Mouse (Mus musculus) midbrain, postnatal 0 days (tissue): ENCODE measurements around the gene Ptprd. TPM values are rescaled to one million over a fixed set of nuclear protein-coding genes. Genes with fewer than 3 reads are reported as not detected.

ENCODE experiments used
- ATAC-seq: fragments of 200-750 bp; cut with Nextera tagmentation; 2 replicates; pipeline ENCODE4 v1.8.0; 2017; ENCODE audit warnings: moderate number of reproducible peaks, mild to moderate bottlenecking, moderate TSS enrichment, moderate library complexity; ENCODE audit not compliant: low FRiP score
- DNase-seq: peaks from one replicate; pipeline ENCODE4 v3.0.0-alpha.2; 2015; ENCODE audit warnings: low spot score
- H3K27ac ChIP-seq: fragments of 300-500 bp; sonication (generic); 2 replicates; pipeline ENCODE4 v1.5.1; 2014; ENCODE audit warnings: low read depth, mild to moderate bottlenecking, low read length, mixed read lengths
- H3K27me3 ChIP-seq: fragments of 300-500 bp; sonication (generic); 2 replicates; pipeline ENCODE4 v1.6.1; 2014; ENCODE audit warnings: low read length, control low read depth, mixed read lengths; ENCODE audit not compliant: insufficient read depth
- H3K36me3 ChIP-seq: fragments of 300-500 bp; sonication (generic); 2 replicates; pipeline ENCODE4 v1.6.1; 2014; ENCODE audit warnings: low read length, control low read depth, mixed read lengths; ENCODE audit not compliant: insufficient read depth
- H3K4me1 ChIP-seq: fragments of 300-500 bp; sonication (generic); 2 replicates; pipeline ENCODE4 v1.6.1; 2014; ENCODE audit warnings: mild to moderate bottlenecking, control low read depth, antibody characterized with exemption, low read length, mixed read lengths; ENCODE audit not compliant: insufficient read depth
- H3K4me2 ChIP-seq: fragments of 300-500 bp; sonication (generic); 2 replicates; pipeline ENCODE4 v1.6.1; 2014; ENCODE audit warnings: low read depth, mild to moderate bottlenecking, low read length, mixed read lengths; ENCODE audit not compliant: poor library complexity, severe bottlenecking
- H3K4me3 ChIP-seq: fragments of 300-500 bp; sonication (generic); 2 replicates; pipeline ENCODE4 v1.5.1; 2014; ENCODE audit warnings: low read depth, mild to moderate bottlenecking, low read length, moderate library complexity
- H3K9ac ChIP-seq: fragments of 300-500 bp; sonication (generic); replicated peaks from 2 replicates; pipeline ENCODE4 v1.6.1; 2014; ENCODE audit warnings: mild to moderate bottlenecking, low read length, moderate library complexity, mixed read lengths; ENCODE audit not compliant: poor library complexity, severe bottlenecking
- H3K9me3 ChIP-seq: fragments of 300-500 bp; sonication (generic); 2 replicates; pipeline ENCODE4 v1.6.1; 2016; ENCODE audit warnings: low read length, control low read depth
- CTCF ChIP-seq: IDR thresholded peaks from 2 replicates; pipeline ENCODE4 v1.5.1; 2016; ENCODE audit warnings: antibody characterized with exemption, mild to moderate bottlenecking
- WGBS: fragments of 180-500 bp; shearing (Covaris S2); extraction: QIAGEN DNeasy Blood & Tissue Kit; methylation state at CpG from one replicate; pipeline ENCODE4 v1.1.7; 2014; 5-methylcytosine and 5-hydroxymethylcytosine counted together
- polyA plus RNA-seq: library from polyadenylated mRNA; unstranded; fragments of >200 nt; fragmentation: Nextera tagmentation; extraction: Ambion mirVana; gene quantifications from 2 replicates; pipeline ENCODE4 v1.2.1, GENCODE M21; 2015
- total RNA-seq: library from RNA; depleted of rRNA; stranded (reverse); fragments of >200 nt; gene quantifications from 2 replicates; pipeline ENCODE4 v1.2.3, GENCODE M21; 2014

The Ptprd gene
- total and polyA plus RNA-seq, 2 experiments from 2014 or later: 66.1 to 102 TPM

DNA sequence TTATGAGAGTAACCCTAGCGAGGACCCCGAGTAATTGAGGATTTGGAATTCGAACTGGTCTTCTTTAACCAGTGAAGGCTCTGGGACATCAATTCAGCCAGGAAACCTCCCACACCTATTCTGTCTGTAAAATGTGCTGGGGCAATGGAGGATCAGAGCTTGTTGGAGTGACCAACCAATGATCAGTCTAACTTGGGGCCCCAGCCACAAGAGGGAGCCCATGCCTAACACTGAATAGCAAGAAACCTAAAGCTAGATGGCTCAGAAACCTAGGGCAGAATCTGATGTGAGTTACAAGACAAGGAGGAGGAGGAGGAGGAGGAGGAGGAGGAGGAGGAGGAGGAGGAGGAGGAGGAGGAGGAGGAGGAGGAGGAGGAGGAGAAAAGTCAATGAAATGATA lies 1128.6 kb downstream of the Ptprd start:
- Histone ChIP-seq H3K27me3 (no peaks in the 10 kb centered on the region), H3K36me3 (no peaks in the 10 kb centered on the region), H3K27ac (no peak overlapping the region), H3K4me1 (no peaks in the 10 kb centered on the region), H3K4me3 (no peak overlapping the region), H3K9ac (no peak overlapping the region), H3K9me3 (no peaks in the 10 kb centered on the region), H3K4me2 (no peak overlapping the region)
- 63% methylated on average over 3 of the region's 3 CpGs for WGBS
- no peak for ATAC-seq
- DNase-seq: peak; percentile 22
- peak; percentile 58 for TF ChIP-seq CTCF

DNA sequence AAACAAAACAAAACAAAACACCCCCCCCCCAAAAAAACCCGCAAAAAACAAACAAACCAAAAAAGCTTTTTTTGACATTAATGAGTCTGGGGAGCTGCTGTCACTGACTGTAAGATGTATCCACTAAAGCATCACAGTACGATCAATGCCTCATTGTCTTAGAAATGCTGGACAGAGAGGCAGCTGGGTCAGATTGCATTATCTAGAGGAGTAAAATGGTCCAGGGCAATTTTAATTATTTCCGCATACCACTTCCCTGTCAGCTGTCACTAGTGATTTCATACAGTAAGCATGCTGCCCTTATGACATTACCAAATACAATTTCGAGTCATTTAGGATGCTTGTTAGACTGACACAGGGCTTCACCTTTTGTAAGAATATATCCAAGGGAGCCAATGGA lies 1134.2 kb downstream of the Ptprd start:
- DNase-seq (no peak), ATAC-seq (no peak)

DNA sequence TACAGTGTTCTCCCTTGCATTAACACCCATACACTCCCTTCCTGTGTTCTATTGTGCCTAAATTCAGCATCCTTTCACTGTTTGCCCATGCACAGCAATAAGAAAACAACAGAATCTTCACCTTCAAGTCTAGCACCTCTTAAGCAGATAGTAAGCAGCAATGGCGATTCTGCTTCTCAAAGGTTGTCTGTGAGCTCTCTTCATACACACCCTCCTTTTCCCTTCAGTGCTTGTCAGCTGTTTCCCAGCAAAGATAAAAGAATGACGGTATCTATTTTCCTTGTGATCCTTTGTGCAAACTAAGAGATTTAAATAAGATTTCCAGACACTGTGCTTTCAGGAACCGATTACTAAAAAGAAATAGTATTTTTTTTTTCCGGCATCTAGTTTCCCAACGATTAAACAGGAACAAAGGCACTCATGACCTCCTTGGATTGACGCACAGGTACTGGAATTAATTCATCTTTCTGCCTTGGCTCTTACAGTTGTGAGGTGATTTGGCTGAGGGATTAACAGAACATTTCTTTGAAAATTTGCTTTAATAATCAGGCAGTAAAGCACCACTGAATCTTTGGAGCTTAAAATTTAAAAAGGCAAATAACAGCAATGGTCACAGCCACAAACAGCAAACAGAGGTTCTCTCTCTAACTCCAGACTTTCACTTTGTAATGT lies 1161.1 kb downstream of the Ptprd start:
- no peak overlapping the region for H3K9ac ChIP-seq
- H3K27ac ChIP-seq: peak overlapping the region; percentile 52; the same call in 1 of the 2 replicates
- H3K27me3 ChIP-seq: no peaks in the 10 kb centered on the region
- TF ChIP-seq CTCF: no peak
- H3K4me2 ChIP-seq: peak overlapping the region; percentile 1; the same call in 1 of the 2 replicates
- H3K4me1 ChIP-seq: no peaks in the 10 kb centered on the region
- no peak for DNase-seq
- ATAC-seq: no peak
- H3K9me3 ChIP-seq: no peaks in the 10 kb centered on the region
- H3K4me3 ChIP-seq: no peak overlapping the region
- no peaks in the 10 kb centered on the region for H3K36me3 ChIP-seq
- WGBS: 31% methylated on average over 6 of the region's 6 CpGs

More for the DNA sequence above, 1134.2 kb downstream of the Ptprd start:
- H3K27me3 ChIP-seq: no peaks in the 10 kb centered on the region
- no peak overlapping the region for H3K27ac ChIP-seq
- H3K4me2 ChIP-seq: no peak overlapping the region
- TF ChIP-seq CTCF: no peak
- H3K36me3 ChIP-seq: no peaks in the 10 kb centered on the region
- no peak overlapping the region for H3K4me3 ChIP-seq
- no peak overlapping the region for H3K9ac ChIP-seq
- no peaks in the 10 kb centered on the region for H3K4me1 ChIP-seq
- 64% methylated on average over 4 of the region's 4 CpGs for WGBS
- H3K9me3 ChIP-seq: no peaks in the 10 kb centered on the region

DNA sequence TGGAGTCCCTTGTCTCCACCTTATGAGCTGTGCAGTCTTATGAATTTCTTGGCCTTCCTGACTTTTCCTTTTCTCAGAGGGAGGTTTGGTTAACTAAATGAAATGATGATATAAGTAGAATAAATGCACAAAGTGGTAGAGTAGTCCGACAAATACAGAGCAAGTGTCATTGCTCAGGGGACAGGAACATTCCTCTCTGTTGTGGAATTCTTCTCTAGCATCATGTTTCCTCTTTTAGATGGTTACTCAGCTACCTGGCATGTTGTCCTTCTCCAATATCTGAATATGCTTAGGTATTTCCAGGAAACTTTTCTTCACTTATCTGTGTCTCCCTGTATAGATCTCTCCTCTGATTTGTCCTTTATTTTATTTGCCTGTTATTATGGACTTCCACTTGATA lies 1207.3 kb downstream of the Ptprd start:
- Histone ChIP-seq H3K4me2 (no peak overlapping the region), H3K4me1 (no peaks in the 10 kb centered on the region), H3K27ac (no peak overlapping the region), H3K9me3 (no peaks in the 10 kb centered on the region), H3K9ac (no peak overlapping the region), H3K4me3 (no peak overlapping the region), H3K27me3 (no peaks in the 10 kb centered on the region), H3K36me3 (no peaks in the 10 kb centered on the region)
- ATAC-seq (no peak), DNase-seq (no peak)
- WGBS: 100% methylated on average over 1 of the region's 1 CpGs
- TF ChIP-seq CTCF: no peak

DNA sequence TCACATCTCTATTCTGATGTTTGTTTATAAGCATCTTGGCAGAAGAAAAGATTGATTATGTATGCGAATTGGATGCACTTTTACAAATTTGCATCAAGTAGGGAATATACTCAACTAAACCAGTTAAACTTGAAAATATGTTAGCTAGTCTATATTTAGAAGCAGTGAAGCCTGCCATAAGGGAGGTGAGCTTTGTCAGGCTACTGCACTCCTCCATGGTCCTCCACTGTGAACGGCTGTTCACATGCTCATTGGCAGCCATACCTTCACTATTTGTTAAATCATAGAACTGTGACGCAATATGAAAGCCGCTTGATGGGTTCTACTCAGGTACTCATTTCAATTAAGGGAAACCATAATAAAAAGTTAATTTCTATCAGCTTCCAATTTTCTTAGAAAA lies 1215.6 kb downstream of the Ptprd start:
- 93% methylated on average over 4 of the region's 4 CpGs for WGBS
- Histone ChIP-seq H3K36me3 (no peaks in the 10 kb centered on the region), H3K27me3 (no peaks in the 10 kb centered on the region), H3K4me1 (no peaks in the 10 kb centered on the region), H3K9me3 (no peaks in the 10 kb centered on the region), H3K4me3 (no peak overlapping the region), H3K4me2 (no peak overlapping the region), H3K9ac (no peak overlapping the region), H3K27ac (no peak overlapping the region)
- no peak for TF ChIP-seq CTCF
- ATAC-seq (no peak), DNase-seq (no peak)

DNA sequence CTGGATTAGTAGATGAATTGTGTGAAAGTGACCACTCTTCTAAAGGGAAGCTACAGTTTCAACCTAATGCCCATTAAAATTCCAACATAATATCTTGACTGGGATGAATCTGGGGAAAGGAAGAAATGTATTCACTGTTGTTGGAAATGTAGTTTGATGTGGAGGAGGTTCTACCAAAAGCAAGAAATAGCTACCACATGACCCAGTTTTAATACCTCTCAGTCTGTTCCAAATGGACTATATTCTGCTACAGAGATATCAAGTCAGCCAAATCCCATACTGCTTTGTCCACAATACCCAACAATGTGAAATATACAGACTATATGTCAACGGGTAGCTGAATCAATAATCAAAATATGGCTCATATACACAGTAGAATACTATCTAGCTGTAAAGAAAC lies 1221.8 kb downstream of the Ptprd start:
- no peaks in the 10 kb centered on the region for H3K4me1 ChIP-seq
- no peaks in the 10 kb centered on the region for H3K9me3 ChIP-seq
- H3K4me2 ChIP-seq: no peak overlapping the region
- DNase-seq (no peak), ATAC-seq (no peak)
- TF ChIP-seq CTCF: no peak
- H3K36me3 ChIP-seq: no peaks in the 10 kb centered on the region
- H3K27me3 ChIP-seq: no peaks in the 10 kb centered on the region
- H3K9ac ChIP-seq: no peak overlapping the region
- H3K4me3 ChIP-seq: no peak overlapping the region
- 96% methylated on average over 1 of the region's 1 CpGs for WGBS
- no peak overlapping the region for H3K27ac ChIP-seq
